Mouse (Mus musculus) ovary, adult 18-20 months (tissue): Measurements from ENCODE around the gene Bend7.

Experiments used
- DNase-seq: peaks from one replicate; pipeline ENCODE4 v3.0.0; 2022; ENCODE audit warnings: low spot score, mixed read lengths

Gene Bend7

DNA sequence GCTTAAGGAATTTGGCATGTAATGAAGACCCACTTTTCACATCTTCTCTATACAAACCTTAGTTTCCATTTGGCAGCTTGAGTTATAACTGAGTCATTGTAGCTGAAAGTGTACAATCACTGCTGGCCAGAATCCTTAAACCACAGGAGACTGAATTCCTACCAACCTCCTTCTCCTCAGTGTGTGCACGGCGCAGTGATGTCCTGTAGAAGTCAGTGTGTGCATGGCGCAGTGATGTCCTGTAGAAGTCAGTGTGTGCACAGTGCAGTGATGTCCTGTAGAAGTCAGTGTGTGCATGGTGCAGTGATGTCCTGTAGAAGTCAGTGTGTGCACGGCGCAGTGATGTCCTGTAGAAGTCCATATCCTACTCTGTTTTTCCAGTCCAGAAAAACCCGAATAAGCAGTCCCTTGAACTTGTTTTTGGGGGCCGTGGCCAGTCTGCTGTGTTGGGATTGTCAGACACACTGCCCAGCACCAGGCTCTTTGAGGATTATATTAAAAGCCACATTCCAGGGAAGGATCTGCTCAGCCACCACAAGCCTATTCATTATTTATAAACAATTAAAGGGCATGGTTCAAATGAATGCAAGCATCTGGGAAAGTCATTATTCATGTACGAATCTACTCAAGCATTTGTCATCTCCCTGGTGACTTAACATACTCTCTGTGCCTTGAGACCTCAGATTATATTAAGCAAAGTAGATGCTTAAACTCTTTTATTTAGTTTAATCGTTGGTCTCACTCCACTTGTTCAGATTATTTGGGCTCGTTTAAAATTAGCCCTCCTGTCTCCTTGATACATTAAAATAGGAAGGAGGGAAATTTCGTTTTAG lies 65.4 kb downstream of the Bend7 start:
- DNase-seq, result no peak

DNA sequence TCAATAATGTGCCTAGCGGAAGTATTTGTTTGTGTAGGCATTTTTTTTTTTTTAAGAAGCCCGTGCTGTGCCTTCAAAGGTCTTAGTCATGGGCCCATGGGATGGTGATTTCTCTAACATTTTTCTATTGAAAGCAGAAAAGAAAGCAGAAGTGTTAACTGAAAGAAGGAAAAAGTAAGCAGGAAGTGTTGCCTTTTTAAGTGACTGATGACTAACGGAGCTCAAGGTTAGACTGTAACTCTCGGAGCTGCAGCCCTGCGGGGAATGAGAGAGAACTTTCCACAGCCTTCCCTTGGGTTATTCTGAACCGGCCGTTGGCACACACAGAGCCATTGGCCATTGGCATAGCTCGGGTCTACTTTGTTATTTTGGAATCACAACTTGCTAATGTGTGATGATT lies 66.4 kb downstream of the Bend7 start:
- no peak for DNase-seq

DNA sequence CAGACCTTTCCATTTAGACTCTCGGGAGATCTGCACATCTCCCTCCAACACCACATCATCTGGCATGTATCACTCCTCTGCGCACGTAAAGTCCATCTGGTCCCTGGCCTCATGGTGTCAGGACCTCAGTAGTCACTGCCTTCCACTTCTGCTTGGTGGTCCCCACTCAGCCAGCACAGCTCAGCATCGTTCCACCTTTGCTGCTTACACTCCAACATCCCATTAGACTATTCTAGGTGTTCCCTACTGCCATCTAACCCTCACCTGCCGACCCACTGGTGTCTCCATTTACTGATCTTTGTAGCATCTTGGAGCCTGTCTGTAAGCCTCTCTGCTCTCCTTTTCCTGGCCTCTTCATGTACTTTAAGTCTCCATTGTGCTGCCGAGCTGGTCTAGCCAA lies 67.4 kb downstream of the Bend7 start:
- DNase-seq, result no peak

DNA sequence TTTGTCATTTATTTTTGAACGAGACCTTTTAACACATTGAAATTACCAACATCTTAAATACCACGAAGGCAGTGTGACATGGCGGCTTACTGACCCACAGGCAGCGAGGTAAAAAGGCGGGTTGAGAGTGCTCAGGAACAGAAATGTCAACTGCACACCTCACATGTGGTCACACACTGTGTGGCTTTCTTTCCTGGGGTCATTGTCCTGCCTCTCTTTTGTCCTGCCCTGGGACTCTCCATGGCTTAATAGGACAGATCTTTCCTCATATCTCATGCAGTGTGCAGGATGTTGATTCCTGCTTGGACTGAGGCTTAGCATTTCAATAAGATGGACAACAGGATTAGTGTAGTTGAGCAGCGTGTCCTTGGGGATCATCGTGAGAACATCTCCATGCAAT lies 69.6 kb downstream of the Bend7 start:
- no peak for DNase-seq

DNA sequence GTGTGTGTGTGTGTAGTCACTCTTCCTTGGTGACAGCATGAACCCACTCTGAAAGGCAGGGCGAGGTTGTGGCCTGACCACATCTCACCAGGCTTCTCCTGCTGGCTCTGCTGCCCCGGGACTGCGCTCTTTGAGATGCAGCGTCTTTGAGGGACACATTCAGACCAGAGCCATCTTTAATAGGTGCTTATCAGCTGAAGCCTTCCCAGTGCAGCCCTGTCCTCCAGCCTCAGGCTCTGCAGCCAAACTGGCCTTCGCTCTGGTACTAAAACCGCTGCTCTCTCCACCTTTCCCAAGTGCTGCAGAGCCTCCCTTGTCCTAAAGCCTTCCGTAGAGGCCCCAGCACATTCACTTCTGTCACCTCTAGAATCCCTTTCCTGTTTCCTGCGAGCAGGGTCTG lies 74.0 kb downstream of the Bend7 start:
- DNase-seq, result no peak

DNA sequence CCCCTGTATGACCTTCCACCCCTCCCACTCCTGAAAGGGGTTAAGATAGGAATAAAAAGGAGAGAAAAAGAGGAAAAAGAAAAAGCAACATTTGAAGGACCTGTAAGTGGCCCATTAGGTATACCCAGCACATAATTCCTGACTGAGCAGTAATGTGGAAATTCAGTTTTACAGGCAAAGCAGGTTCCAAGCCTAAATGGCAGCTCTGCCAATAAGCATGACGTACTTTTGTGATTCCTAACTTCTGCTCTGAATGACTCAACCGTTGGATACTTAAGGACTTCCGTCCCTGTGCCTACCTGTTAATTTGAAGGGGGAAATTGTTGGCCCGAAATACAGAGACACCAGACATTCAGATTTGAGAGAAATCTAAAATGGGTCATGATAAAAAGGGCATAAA lies 74.9 kb downstream of the Bend7 start:
- DNase-seq, result no peak

DNA sequence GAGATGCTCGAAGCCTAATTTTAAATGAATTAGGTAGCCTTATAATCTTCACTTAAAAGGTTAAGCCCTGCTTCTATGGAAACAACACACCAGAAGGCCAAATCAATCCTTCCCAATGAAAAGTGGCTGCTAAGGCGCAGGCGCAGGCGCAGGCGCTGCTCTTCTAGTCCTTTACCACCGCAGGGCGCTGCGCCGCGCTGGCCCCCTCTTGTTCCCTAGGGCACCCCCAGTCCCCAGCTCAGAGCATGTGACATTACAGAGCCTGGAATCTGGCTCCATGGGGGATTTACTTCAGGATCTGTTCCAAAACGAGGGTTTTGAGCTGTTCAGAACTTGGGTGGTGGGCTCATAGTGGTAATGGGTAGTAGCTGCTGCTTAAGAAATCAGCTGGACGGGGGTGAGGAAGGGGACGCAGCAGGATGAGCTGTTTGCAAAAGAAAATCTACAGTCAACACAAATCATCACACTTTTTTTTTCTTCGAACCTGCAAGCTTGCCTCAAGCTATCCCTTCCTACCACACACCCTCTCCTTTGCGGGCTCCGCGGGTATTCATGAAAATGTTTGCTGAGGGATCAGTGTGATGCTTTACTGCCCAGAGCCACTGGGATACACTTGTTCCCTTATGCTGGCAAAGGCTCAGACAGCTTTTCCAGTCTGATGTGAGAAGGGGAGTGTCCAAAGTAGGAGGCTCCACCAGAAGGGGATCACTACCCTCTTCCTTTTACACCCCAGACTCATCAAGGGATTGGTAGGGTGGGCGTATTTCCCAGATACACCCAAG lies 85.0 kb downstream of the Bend7 start:
- DNase-seq, result no peak

DNA sequence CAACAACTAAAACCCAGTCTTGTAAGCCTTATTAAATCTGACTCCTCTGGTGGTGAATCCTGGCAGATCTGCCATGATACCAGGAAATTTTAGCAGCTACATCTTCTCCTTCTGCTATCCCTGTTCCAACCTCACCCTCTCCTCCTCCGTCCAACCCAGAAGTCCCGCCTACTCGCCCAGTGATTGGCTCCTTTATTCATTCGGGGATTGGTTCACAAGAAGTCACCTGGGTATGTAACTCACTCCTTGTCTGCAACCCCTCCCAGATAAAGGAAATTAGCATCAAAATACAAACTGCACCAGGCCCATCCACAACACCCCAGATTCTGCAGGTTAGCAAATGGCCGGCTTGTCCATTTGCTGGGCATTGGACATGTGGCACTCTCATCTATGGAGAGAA lies 98.7 kb downstream of the Bend7 start:
- DNase-seq, result no peak

DNA sequence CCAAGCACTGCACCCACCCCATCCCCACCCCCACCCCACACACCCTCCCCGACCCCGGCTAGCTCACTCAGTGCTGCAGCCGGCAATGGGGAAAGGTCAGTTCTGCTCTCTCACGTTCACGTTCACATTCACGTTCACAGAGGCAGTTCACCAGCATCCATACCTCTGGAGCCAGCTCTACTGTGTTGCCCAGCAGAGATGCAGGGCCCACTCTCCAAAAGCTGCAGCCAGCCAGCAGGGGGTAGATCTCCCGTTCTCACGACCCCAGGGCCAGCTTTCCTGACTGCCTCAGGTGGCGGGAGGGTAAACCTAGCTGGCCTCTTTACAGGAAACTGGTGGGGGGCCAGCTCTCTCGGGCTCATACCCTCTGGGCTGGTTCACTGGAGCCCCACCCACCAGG lies 100.0 kb downstream of the Bend7 start:
- DNase-seq, result no peak

DNA sequence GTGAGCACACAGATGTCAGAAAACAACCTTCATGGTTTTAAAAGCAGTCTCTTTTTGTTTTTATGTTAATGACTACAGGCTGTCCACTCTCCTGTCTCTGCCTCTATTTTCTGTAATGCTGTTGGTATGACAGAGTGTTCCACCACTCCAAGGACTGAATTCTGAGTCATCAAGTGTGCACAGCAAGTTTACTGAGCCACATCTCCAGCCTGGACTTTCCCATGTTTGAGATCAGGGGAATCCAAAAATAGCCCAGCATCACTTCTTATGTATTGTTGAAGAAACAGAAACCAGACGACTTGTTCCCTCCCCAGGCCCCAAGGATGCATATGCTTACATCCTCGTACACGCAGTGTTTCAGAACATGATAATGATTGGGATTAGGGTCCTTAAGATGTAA lies 102.6 kb downstream of the Bend7 start:
- no peak for DNase-seq

DNA sequence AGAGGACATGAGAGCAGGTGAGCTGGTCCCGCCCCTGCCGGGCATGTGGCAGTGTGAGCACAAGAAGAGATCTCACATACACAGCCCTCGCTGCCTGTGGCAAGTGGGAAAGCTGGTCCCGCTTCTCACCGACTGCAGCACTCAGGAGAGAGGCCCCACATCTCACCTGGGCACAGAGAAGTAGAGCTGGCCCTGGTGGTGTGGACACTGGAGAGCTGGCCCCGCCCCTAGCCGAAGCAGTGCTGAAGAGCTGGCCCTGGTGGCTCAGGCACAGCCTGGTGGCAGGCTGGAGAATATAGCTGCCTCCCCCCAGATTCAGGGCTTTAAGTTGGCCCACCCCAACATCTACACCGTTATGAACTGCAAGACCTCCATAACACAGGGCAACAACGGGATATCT lies 106.4 kb downstream of the Bend7 start:
- no peak for DNase-seq

DNA sequence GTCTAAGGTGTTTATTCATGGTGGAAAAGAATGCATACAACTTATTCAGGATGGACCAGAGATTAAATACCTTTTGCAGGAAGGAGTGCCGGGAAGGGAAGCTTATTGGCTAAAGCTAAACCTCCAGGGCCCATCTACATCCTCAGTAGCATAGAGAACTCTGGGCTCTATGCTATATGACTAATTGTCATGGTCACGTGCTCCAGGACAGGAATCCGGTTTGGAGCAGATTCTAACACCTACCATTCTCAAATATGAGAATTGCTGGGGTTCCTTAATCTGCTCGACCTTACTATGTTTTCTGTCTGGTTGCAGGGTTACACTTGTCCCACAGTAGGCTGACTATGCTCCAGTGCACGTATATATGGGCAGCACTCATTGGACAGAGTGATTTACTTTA lies 110.4 kb downstream of the Bend7 start:
- DNase-seq, result no peak

DNA sequence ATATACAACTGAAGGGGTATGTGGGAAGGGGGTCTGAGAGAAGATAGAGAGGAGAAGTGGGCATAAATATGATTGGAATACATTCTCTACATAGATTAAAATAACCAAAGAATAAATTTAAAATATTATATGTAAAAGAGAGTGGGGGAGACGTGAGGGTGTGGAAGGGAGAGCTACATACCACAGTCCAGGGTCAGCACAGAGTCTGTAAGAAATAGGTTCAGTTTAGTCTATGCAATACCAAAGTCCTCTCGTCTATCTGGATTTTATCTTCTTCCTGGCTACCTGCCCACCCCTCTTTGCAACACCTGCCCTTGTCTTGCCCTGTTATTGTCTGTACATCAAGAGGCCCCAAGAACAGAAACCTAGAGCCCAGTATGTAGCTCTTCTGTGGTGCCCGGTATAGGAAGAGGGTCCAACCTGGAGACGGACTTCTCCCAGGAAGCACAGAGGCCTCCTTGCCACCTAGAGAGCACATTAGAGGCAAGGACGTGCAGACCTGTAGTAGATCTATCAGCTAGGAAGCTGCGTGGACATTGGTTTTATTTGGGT lies 110.9 kb downstream of the Bend7 start:
- DNase-seq, result no peak

DNA sequence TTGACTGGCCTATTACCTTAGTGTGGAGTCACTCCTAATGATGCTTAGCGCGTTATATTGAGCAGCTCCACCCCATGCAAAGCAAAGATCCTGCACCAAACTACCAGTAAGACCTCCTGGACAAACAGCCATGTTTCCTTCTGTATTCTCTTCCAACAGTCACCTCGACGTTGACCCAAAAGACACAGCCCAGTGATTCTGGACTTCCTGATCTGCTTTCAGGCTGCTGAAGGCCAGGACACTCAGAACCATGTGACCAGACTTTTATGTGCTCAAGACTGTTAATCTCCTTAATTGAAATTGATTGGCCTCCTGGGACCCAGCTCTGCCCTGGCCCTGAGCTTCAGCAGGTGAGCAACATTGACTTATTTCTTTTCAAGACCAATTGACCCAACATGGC lies 111.4 kb downstream of the Bend7 start:
- no peak for DNase-seq

DNA sequence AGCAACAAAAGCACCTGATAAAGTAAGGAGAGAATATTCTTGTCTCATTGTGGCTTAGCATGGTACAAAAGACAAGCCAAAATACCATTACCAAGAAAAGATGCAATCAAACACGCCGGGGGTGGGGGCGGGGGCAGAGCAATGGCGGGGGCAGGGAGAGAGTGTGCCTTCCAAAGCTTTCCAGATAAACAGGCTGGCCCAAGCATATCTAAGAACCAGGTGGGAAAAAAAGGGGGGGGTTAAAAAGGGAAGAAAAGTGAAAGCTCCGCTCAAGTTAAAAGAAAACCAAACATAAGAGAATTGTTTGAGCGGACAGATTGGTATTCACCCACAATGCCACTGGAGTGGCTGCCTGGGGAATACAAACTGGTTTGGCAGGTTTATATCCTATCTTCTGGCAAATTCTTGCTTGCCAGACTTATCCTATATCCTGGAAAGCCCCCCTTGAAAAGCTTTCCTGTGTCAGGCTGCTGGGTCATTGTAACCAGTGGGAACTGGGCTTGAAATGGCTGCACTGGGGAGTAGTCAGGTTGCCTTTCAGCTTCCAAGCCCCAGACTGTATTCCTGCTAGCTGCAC lies 111.9 kb downstream of the Bend7 start:
- DNase-seq, result no peak

DNA sequence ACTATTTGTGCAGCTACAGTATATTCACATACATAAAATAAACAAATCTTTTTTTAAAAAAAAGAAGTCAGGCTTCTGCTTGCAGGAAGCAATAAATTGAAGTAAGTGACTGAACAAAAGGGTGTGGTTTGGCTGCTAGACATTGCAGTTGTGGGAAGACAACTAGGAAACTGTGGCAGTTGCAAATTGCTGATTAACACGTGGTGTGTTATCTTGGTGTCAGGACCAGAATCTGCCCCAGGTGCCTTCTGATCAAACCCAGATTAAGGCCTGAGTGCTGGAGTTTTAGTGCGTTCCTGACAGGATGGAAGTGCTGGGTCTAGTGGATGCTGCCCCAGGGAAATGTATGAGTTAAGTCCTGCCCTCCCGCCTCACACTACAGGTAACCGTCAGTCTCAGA lies 113.9 kb downstream of the Bend7 start:
- no peak for DNase-seq

DNA sequence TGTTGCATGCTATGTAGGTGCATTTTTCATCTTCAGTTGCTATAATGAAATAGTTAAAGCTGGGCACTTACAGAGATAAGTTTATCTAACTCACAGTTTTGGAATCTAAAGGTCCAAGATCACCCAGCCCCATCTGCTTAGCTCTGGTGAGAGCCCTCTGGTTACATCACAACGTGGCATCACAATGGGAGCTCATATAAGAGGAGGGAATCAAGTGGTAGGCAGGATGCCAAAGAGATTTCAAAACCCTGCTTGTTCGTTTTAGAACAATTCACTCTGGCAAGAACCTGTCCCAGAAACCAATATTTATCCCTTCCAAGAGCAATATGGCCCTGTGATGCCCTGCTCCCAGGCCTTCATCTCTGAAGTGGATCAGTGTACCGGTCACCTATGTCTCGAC lies 114.5 kb downstream of the Bend7 start:
- no peak for DNase-seq

DNA sequence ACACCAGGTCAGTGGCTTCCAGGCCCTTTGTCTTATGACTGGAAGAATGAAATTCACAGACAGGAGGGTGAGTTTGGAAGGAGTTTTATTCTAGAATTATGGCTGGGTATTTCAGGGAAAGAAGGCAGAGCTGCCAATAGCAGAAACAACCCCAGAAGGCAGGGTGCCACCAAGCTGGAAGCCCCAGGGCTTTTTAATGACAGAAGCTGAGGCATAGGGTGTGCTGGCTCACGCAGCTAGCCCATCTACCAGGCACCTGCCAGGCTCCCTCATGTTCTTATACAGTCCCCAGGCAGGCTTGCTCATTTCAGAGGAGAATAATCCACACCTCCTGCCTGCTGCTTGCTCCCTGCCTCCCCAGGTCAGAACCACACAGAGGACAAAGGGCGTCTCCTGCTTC lies 131.8 kb downstream of the Bend7 start:
- DNase-seq, result no peak
